Mouse (Mus musculus): ENCODE measurements around the gene Tenm4. TPM values are rescaled to one million over a fixed set of nuclear protein-coding genes. Genes with fewer than 3 reads are reported as not detected.

The Tenm4 gene
- polyA plus RNA-seq, 1 experiment from 2014 or later: 47.1 TPM

MicroRNAs within 50 kb of the gene (microRNA counts, 519-probe panel; counts per million panel counts)
- microRNA mmu-miR-708: 3,187 counts per million, percentile 66 among the panel's probes with 10 or more counts

Small RNAs within 50 kb of the gene (microRNA-seq; reads per million reads assigned to microRNA genes)
- not detected for gene Mir6394
- 3,647 reads per million, percentile 89 among the genes with 10 or more reads in this experiment for gene Mir708
